Mouse (Mus musculus) CH12.LX (cell line): ENCODE results near the gene Rnf38. TPM values are rescaled to one million over a fixed set of nuclear protein-coding genes. Genes with fewer than 3 reads are reported as not detected.

Experiments
- DNase-seq: peaks from one replicate; pipeline ENCODE4 v3.0.0-alpha.2; 2013; ENCODE audit errors: extremely low read depth
- H3K27ac ChIP-seq: 2 replicates; pipeline ENCODE4 v1.5.1; 2012; ENCODE audit warnings: low read depth, mild to moderate bottlenecking, control low read depth, moderate library complexity; ENCODE audit not compliant: insufficient read depth
- H3K27me3 ChIP-seq: replicated peaks from 2 replicates; pipeline ENCODE3; 2012; ENCODE audit warnings: inconsistent platforms
- H3K36me3 ChIP-seq, 2 experiments: replicated peaks in 1 of 2; 2 replicates each; pipeline versions ENCODE3 to v1.6.1; 2012; ENCODE audit warnings: inconsistent platforms in 1 of 2, low read length in 1 of 2, mild to moderate bottlenecking in 1 of 2, mixed read lengths in 1 of 2, moderate library complexity in 1 of 2; ENCODE audit not compliant: control insufficient read depth in 1 of 2, insufficient read depth in 1 of 2
- H3K4me1 ChIP-seq, 2 experiments: 2 replicates each; pipeline ENCODE4 v1.6.1; 2012; ENCODE audit warnings: inconsistent platforms in 1 of 2, moderate library complexity in 1 of 2; ENCODE audit not compliant: insufficient read depth in 2 of 2, control insufficient read depth in 1 of 2
- H3K4me2 ChIP-seq: 2 replicates; pipeline ENCODE4 v1.6.1; 2012; ENCODE audit warnings: low read depth, mild to moderate bottlenecking, control low read depth; ENCODE audit not compliant: poor library complexity, insufficient read depth, severe bottlenecking
- H3K4me3 ChIP-seq, 3 experiments: fragments of 150-350 bp in 1 of 3; sonication (generic) in 1 of 3; replicated peaks in 1 of 3; 2 replicates each; pipeline versions ENCODE3 to v1.5.1; 2011 to 2012; ENCODE audit warnings: low read depth in 2 of 3, low read length in 2 of 3, mild to moderate bottlenecking in 2 of 3, moderate library complexity in 2 of 3, control low read depth in 1 of 3, improper control_type of control experiment in 1 of 3, inconsistent platforms in 1 of 3, mixed read lengths in 1 of 3; ENCODE audit not compliant: poor library complexity in 1 of 3
- H3K79me2 ChIP-seq: replicated peaks from 2 replicates; pipeline ENCODE4 v1.6.1; 2012; ENCODE audit warnings: mild to moderate bottlenecking, moderate library complexity; ENCODE audit not compliant: control insufficient read depth, poor library complexity, insufficient read depth, severe bottlenecking; ENCODE audit errors: extremely low read depth
- H3K9ac ChIP-seq: 2 replicates; pipeline ENCODE4 v1.6.1; 2012; ENCODE audit warnings: low read depth, mild to moderate bottlenecking, control low read depth, moderate library complexity; ENCODE audit not compliant: insufficient read depth
- H3K9me3 ChIP-seq: replicated peaks from 2 replicates; pipeline ENCODE3; 2012; ENCODE audit warnings: low read length, inconsistent platforms, mixed read lengths
- BHLHE40 ChIP-seq: IDR thresholded peaks from 2 replicates; pipeline ENCODE4 v1.6.1; 2011; ENCODE audit warnings: mild to moderate bottlenecking, low read depth, low read length, improper control_type of control experiment
- CHD1 ChIP-seq: IDR thresholded peaks from 2 replicates; pipeline ENCODE4 v1.6.1; 2012; ENCODE audit warnings: low read depth, low read length, improper control_type of control experiment, inconsistent platforms
- CHD2 ChIP-seq: IDR thresholded peaks from 2 replicates; pipeline ENCODE4 v1.6.1; 2011; ENCODE audit warnings: low read length, improper control_type of control experiment
- CTCF ChIP-seq, 2 experiments: IDR thresholded peaks in 1 of 2; conservative IDR thresholded peaks in 1 of 2; 2 replicates each; pipeline ENCODE4 v1.5.1; 2011 to 2012; ENCODE audit warnings: low read depth in 2 of 2, low read length in 2 of 2, improper control_type of control experiment in 1 of 2, inconsistent platforms in 1 of 2, mild to moderate bottlenecking in 1 of 2, moderate library complexity in 1 of 2
- E2F4 ChIP-seq: IDR thresholded peaks from 2 replicates; pipeline ENCODE4 v1.6.1; 2011; ENCODE audit warnings: low read depth, low read length, improper control_type of control experiment; ENCODE audit not compliant: insufficient replicate concordance
- ETS1 ChIP-seq: conservative IDR thresholded peaks from 2 replicates; pipeline ENCODE4 v1.6.1; 2012; ENCODE audit warnings: low read depth, mild to moderate bottlenecking, inconsistent platforms, low read length, improper control_type of control experiment, moderate library complexity
- GABPA ChIP-seq: IDR thresholded peaks from 2 replicates; pipeline ENCODE4 v1.6.1; 2012; ENCODE audit warnings: low read depth, low read length, improper control_type of control experiment, inconsistent platforms; ENCODE audit not compliant: insufficient replicate concordance
- HCFC1 ChIP-seq: IDR thresholded peaks from 2 replicates; pipeline ENCODE4 v1.6.1; 2012; ENCODE audit warnings: low read depth, mild to moderate bottlenecking, inconsistent platforms, low read length, improper control_type of control experiment
- JUN ChIP-seq: IDR thresholded peaks from 2 replicates; pipeline ENCODE4 v1.6.1; 2011; ENCODE audit warnings: low read depth, mild to moderate bottlenecking, low read length, improper control_type of control experiment, moderate library complexity; ENCODE audit not compliant: insufficient read depth
- JUND ChIP-seq: conservative IDR thresholded peaks from 2 replicates; pipeline ENCODE4 v1.6.1; 2011; ENCODE audit warnings: low read depth, low read length, improper control_type of control experiment
- KAT2A ChIP-seq: IDR thresholded peaks from 2 replicates; pipeline ENCODE4 v1.6.1; 2012; ENCODE audit warnings: low read length, improper control_type of control experiment, inconsistent platforms; ENCODE audit not compliant: insufficient replicate concordance
- MAZ ChIP-seq: IDR thresholded peaks from 2 replicates; pipeline ENCODE4 v1.6.1; 2012; ENCODE audit warnings: low read depth, mild to moderate bottlenecking, inconsistent platforms, low read length, improper control_type of control experiment, moderate library complexity
- MXI1 ChIP-seq: IDR thresholded peaks from 2 replicates; pipeline ENCODE4 v1.6.1; 2011; ENCODE audit warnings: mild to moderate bottlenecking, low read depth, low read length, improper control_type of control experiment
- MYC ChIP-seq: IDR thresholded peaks from 2 replicates; pipeline ENCODE4 v1.6.1; 2011; ENCODE audit warnings: low read depth, mild to moderate bottlenecking, improper control_type of control experiment, low read length
- NELFE ChIP-seq: IDR thresholded peaks from 2 replicates; pipeline ENCODE4 v1.6.1; 2011; ENCODE audit warnings: low read depth, low read length, improper control_type of control experiment
- NRF1 ChIP-seq: IDR thresholded peaks from 2 replicates; pipeline ENCODE4 v1.6.1; 2014; ENCODE audit warnings: low read depth, mild to moderate bottlenecking, inconsistent platforms, low read length, improper control_type of control experiment, moderate library complexity
- PAX5 ChIP-seq: IDR thresholded peaks from 2 replicates; pipeline ENCODE4 v1.6.1; 2012; ENCODE audit warnings: low read length, inconsistent platforms, mixed read lengths
- POLR2A ChIP-seq: IDR thresholded peaks from 2 replicates; pipeline ENCODE4 v1.6.1; 2011; ENCODE audit warnings: low read depth, mild to moderate bottlenecking, improper control_type of control experiment, low read length
- POLR2AphosphoS2 ChIP-seq: IDR thresholded peaks from 2 replicates; pipeline ENCODE4 v1.6.1; 2011; ENCODE audit warnings: low read depth, low read length, improper control_type of control experiment
- RAD21 ChIP-seq: IDR thresholded peaks from 2 replicates; pipeline ENCODE4 v1.6.1; 2011; ENCODE audit warnings: low read depth, mild to moderate bottlenecking, low read length, improper control_type of control experiment, moderate library complexity
- RCOR1 ChIP-seq: conservative IDR thresholded peaks from 2 replicates; pipeline ENCODE4 v1.6.1; 2012; ENCODE audit warnings: low read depth, mild to moderate bottlenecking, inconsistent platforms, low read length, improper control_type of control experiment
- SIN3A ChIP-seq: IDR thresholded peaks from 2 replicates; pipeline ENCODE4 v1.6.1; 2012; ENCODE audit warnings: low read length, improper control_type of control experiment, inconsistent platforms
- SMC3 ChIP-seq: IDR thresholded peaks from 2 replicates; pipeline ENCODE4 v1.6.1; 2011; ENCODE audit warnings: low read depth, low read length, improper control_type of control experiment
- TBP ChIP-seq: conservative IDR thresholded peaks from 2 replicates; pipeline ENCODE4 v1.6.1; 2011; ENCODE audit warnings: low read depth, low read length, improper control_type of control experiment
- USF1 ChIP-seq: IDR thresholded peaks from 2 replicates; pipeline ENCODE4 v1.6.1; 2014; ENCODE audit warnings: low read depth, mild to moderate bottlenecking, inconsistent platforms, low read length, improper control_type of control experiment
- ZC3H11A ChIP-seq: IDR thresholded peaks from 2 replicates; pipeline ENCODE4 v1.6.1; 2012; ENCODE audit warnings: low read depth, mild to moderate bottlenecking, inconsistent platforms, low read length, improper control_type of control experiment
- ZNF384 ChIP-seq: IDR thresholded peaks from 2 replicates; pipeline ENCODE4 v1.6.1; 2012; ENCODE audit warnings: low read depth, low read length, improper control_type of control experiment, inconsistent platforms
- dilution Hi-C: fragments of 300-500 bp; cut with MboI; formaldehyde crosslinking; loops from 2 replicates; pipeline ENCODE4 v1.14.3; 2020; ENCODE audit warnings: low sequenced_read_pairs; ENCODE audit not compliant: extremely low pct_unique_long_range_greater_than_20kb, extremely low pct_ligation_motif_present
- in situ Hi-C: fragments of 300-500 bp; cut with MboI; formaldehyde crosslinking; loops from 3 replicates; pipeline ENCODE4 v1.14.3; 2019; ENCODE audit warnings: low sequenced_read_pairs, low pct_ligation_motif_present, low pct_unique_long_range_greater_than_20kb, mixed read lengths
- polyA plus RNA-seq: library from polyadenylated mRNA; unstranded; fragments of >175 nt; gene quantifications from 2 replicates; pipeline ENCODE4 v1.2.1, GENCODE M21; 2012; ENCODE audit warnings: low read depth; ENCODE audit not compliant: insufficient read length
- total RNA-seq, 2 experiments: library from RNA; depleted of rRNA; stranded (reverse); fragments of 300-350 nt in 1 of 2; fragments of >200 nt in 1 of 2; gene quantifications; 2 replicates each; pipeline ENCODE4 v1.2.3; 2012 to 2014

The Rnf38 gene
- total and polyA plus RNA-seq, 3 experiments, result 5.4 to 13.2 (median 6.6) TPM

GRCm38 (mm10) chr4:44254579-44254978 is 21.0 kb upstream of the Rnf38 start (continued):
- TF ChIP-seq TBP, result no peak
- TF ChIP-seq HCFC1, result no peak
- no peak for TF ChIP-seq CTCF (conservative IDR thresholded peaks at IDR 0.05 in 1 of 2, IDR thresholded peaks at IDR 0.05 in 1 of 2; ENCODE audit: low read depth in 2 of 2, low read length in 2 of 2)
- no peak for TF ChIP-seq KAT2A
- TF ChIP-seq ZNF384, result no peak
- TF ChIP-seq POLR2AphosphoS2, result no peak
- TF ChIP-seq BHLHE40, result peak; percentile 80
- TF ChIP-seq GABPA, result no peak

DNA sequence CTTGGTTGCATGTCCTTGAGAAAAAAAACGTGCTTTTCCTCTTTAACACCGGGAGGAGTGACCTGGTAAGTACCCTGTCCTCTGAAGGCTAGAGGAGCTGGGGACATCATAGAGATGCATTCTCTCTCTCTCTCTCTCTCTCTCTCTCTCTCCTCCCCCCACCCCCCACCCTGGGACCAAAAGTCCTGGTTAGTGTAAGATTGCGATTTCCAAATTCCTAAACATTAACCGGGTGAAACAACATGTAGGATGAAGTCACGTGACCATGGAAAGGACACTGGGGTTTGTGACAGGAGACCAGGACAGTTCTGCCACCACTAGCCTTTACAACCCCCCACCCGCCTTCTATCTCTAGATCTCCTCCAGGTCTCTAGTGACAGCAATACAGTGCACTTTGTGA is 19.6 kb upstream of the Rnf38 start:
- in situ Hi-C loops, result no loop called here
- DNase-seq, result no peak

GRCm38 (mm10) chr4:44251966-44252916 is 18.7 kb upstream of the Rnf38 start:
- Histone ChIP-seq H3K4me3 (no peak overlapping the region), H3K9me3 (no peaks in the 10 kb centered on the region), H3K36me3 (no peaks in the 10 kb centered on the region), H3K79me2 (no peaks in the 10 kb centered on the region), H3K27me3 (peaks cover 4% of the 10 kb centered on the region), H3K4me2 (no peak overlapping the region), H3K27ac (no peak overlapping the region), H3K4me1 (peaks cover 7 to 14% of the 10 kb centered on the region in 2 experiments; a peak in 3 of 4 replicates), H3K9ac (no peak overlapping the region)
- in situ Hi-C loops (no loop called here), dilution Hi-C loops (no loop called here)
- no peak for TF ChIP-seq CHD2
- no peak for TF ChIP-seq USF1
- TF ChIP-seq E2F4, result no peak
- no peak for TF ChIP-seq NELFE
- TF ChIP-seq CHD1, result no peak
- TF ChIP-seq PAX5, result no peak
- TF ChIP-seq MXI1, result no peak
- no peak for DNase-seq

More for the DNA sequence above, 19.6 kb upstream of the Rnf38 start:
- TF ChIP-seq RAD21, result no peak
- TF ChIP-seq BHLHE40, result no peak
- no peak for TF ChIP-seq USF1
- TF ChIP-seq JUND, result no peak
- TF ChIP-seq ZC3H11A, result no peak
- no peak for TF ChIP-seq ETS1
- no peak for TF ChIP-seq MAZ
- no peak for TF ChIP-seq KAT2A
- TF ChIP-seq ZNF384, result no peak
- TF ChIP-seq RCOR1, result no peak
- no peak for TF ChIP-seq SIN3A
- TF ChIP-seq MYC, result no peak
- TF ChIP-seq NRF1, result no peak
- TF ChIP-seq POLR2A, result no peak
- no peak for TF ChIP-seq SMC3
- no peak for TF ChIP-seq CHD1
- no peak for TF ChIP-seq JUN
- Histone ChIP-seq H3K4me1 (peaks cover 7 to 9% of the 10 kb centered on the region in 2 experiments; a peak in 3 of 4 replicates), H3K27ac (no peak overlapping the region), H3K9ac (no peak overlapping the region), H3K27me3 (peaks cover 10% of the 10 kb centered on the region), H3K36me3 (no peaks in the 10 kb centered on the region), H3K4me2 (no peak overlapping the region), H3K4me3 (no peak overlapping the region), H3K79me2 (no peaks in the 10 kb centered on the region), H3K9me3 (no peaks in the 10 kb centered on the region)
- dilution Hi-C loops, result no loop called here
